ENCODE assay signal across 7 mouse cellular contexts in genomic region chr11:115172825-115173287, GRCm38 (mm10). TPM values are rescaled to one million over a fixed set of nuclear protein-coding genes. Genes with fewer than 3 reads are reported as not detected.
DNase-seq lines count a peak whose midpoint lies in the region; ATAC-seq and TF ChIP-seq lines count a peak whose summit lies in the region.

No protein-coding gene starts in this region.

- 0 out of 2 replicates have a peak, but pooled peaks cover 7% of the 10 kb centered on the region for H3K79me2 ChIP-seq in CH12.LX (replicated peaks; ENCODE audit: control insufficient read depth, extremely low read depth, insufficient read depth, poor library complexity, severe bottlenecking)

- TF ChIP-seq POLR2A in CH12.LX (IDR thresholded peaks at IDR 0.05; ENCODE audit: low read depth, low read length): no peak

- no peak for TF ChIP-seq RAD21 in CH12.LX (IDR thresholded peaks at IDR 0.05; ENCODE audit: low read depth, low read length)

- peak overlapping the region; percentile 88 for H3K4me2 ChIP-seq in CH12.LX (ENCODE audit: insufficient read depth, low read depth, poor library complexity, severe bottlenecking)
- no peak overlapping the region for H3K4me2 ChIP-seq in heart, embryonic 16.5 days (ENCODE audit: low read depth, low read length)
- no peak overlapping the region for H3K4me2 ChIP-seq in midbrain, embryonic 14.5 days (ENCODE audit: low read length)

- peak; percentile 64 for ATAC-seq in heart, embryonic 16.5 days (replicated peaks; ENCODE audit: extremely low read depth, insufficient read depth, low FRiP score)
- no peak for ATAC-seq in midbrain, embryonic 14.5 days (ENCODE audit: low FRiP score, low TSS enrichment)

- H3K9me3 ChIP-seq in CH12.LX (replicated peaks; ENCODE audit: low read length): no peaks in the 10 kb centered on the region
- H3K9me3 ChIP-seq in heart, embryonic 16.5 days (replicated peaks; ENCODE audit: control insufficient read depth, low read length): no peaks in the 10 kb centered on the region
- no peaks in the 10 kb centered on the region for H3K9me3 ChIP-seq in midbrain, embryonic 14.5 days (ENCODE audit: control insufficient read depth, low read length)

- WGBS in heart, embryonic 16.5 days: 36% methylated on average over 4 of the region's 4 CpGs
- WGBS in midbrain, embryonic 14.5 days: 27% methylated on average over 4 of the region's 4 CpGs

- H3K4me3 ChIP-seq in CH12.LX (replicated peaks in 1 of 3; ENCODE audit: low read depth in 2 of 3, low read length in 2 of 3, poor library complexity in 1 of 3): peak overlapping the region; percentile 4 to 43 (median 14)
- H3K4me3 ChIP-seq in heart, embryonic 16.5 days (ENCODE audit: low read length): no peak overlapping the region
- no peak overlapping the region for H3K4me3 ChIP-seq in midbrain, embryonic 14.5 days (replicated peaks; ENCODE audit: low read depth, low read length)

- TF ChIP-seq CTCF in CH12.LX (conservative IDR thresholded peaks at IDR 0.05 in 1 of 2, IDR thresholded peaks at IDR 0.05 in 1 of 2; ENCODE audit: low read depth in 2 of 2, low read length in 2 of 2): no peak

- H3K27me3 ChIP-seq in CH12.LX (replicated peaks): no peaks in the 10 kb centered on the region
- no peaks in the 10 kb centered on the region for H3K27me3 ChIP-seq in heart, embryonic 16.5 days (ENCODE audit: control insufficient read depth, insufficient read depth, low read length)
- no peaks in the 10 kb centered on the region for H3K27me3 ChIP-seq in midbrain, embryonic 14.5 days (ENCODE audit: control insufficient read depth, insufficient read depth, low read length)

- peaks cover 27 to 69% of the 10 kb centered on the region in 2 experiments for H3K36me3 ChIP-seq in CH12.LX (replicated peaks in 1 of 2; ENCODE audit: control insufficient read depth in 1 of 2, insufficient read depth in 1 of 2, low read length in 1 of 2)
- no peaks in the 10 kb centered on the region for H3K36me3 ChIP-seq in heart, embryonic 16.5 days (ENCODE audit: control insufficient read depth, insufficient read depth)
- no peaks in the 10 kb centered on the region for H3K36me3 ChIP-seq in midbrain, embryonic 14.5 days (ENCODE audit: control insufficient read depth, insufficient read depth, low read length)

- DNase-seq in CH12.LX (ENCODE audit: extremely low read depth): peak; percentile 75
- DNase-seq in Muller cell, postnatal 12 days (ENCODE audit: inconsistent ontology term): peak; percentile 55
- peak; percentile 82 for DNase-seq in kidney, postnatal 10 days
- DNase-seq in midbrain, embryonic 14.5 days: peak; percentile 77
- DNase-seq in thymus, postnatal 0 days (ENCODE audit: low spot score): no peak
- no peak for DNase-seq in gastrocnemius, adult 18-20 months (ENCODE audit: low spot score)

- dilution Hi-C loops in CH12.LX (cut with MboI; ENCODE audit: extremely low pct_ligation_motif_present, extremely low pct_unique_long_range_greater_than_20kb, low sequenced_read_pairs): no loop called here

- peak overlapping the region; percentile 9 for H3K9ac ChIP-seq in CH12.LX (ENCODE audit: insufficient read depth, low read depth)
- H3K9ac ChIP-seq in heart, embryonic 16.5 days (ENCODE audit: low read length): no peak overlapping the region
- no peak overlapping the region for H3K9ac ChIP-seq in midbrain, embryonic 14.5 days (replicated peaks; ENCODE audit: low read length)

- peak overlapping the region; percentile 84 for H3K27ac ChIP-seq in CH12.LX (ENCODE audit: insufficient read depth, low read depth)
- no peak overlapping the region for H3K27ac ChIP-seq in heart, embryonic 16.5 days (ENCODE audit: low read length)
- H3K27ac ChIP-seq in midbrain, embryonic 14.5 days (replicated peaks; ENCODE audit: low read depth, low read length): no peak overlapping the region

- in situ Hi-C loops in CH12.LX (cut with MboI; ENCODE audit: low pct_ligation_motif_present, low pct_unique_long_range_greater_than_20kb, low sequenced_read_pairs): no loop called here

- no peak; the same call in 1 of the 2 replicates for TF ChIP-seq EP300 in CH12.LX (IDR thresholded peaks at IDR 0.05; ENCODE audit: low read length)

- peaks cover 33 to 42% of the 10 kb centered on the region in 2 experiments for H3K4me1 ChIP-seq in CH12.LX (ENCODE audit: control insufficient read depth in 1 of 2, insufficient read depth in 2 of 2)
- H3K4me1 ChIP-seq in heart, embryonic 16.5 days (ENCODE audit: control insufficient read depth, insufficient read depth, low read length): peaks cover 23% of the 10 kb centered on the region
- peaks cover 35% of the 10 kb centered on the region for H3K4me1 ChIP-seq in midbrain, embryonic 14.5 days (ENCODE audit: control insufficient read depth, insufficient read depth, low read length)

TF ChIP-seq in CH12.LX, 34 proteins besides CTCF, POLR2A, EP300 and RAD21:
- TF ChIP-seq KAT2A (IDR thresholded peaks at IDR 0.05; ENCODE audit: insufficient replicate concordance, low read length) (0 out of 2 replicates have a peak, but pooled peaks have one; percentile 3), MAFK (IDR thresholded peaks at IDR 0.05; ENCODE audit: insufficient replicate concordance, low read length) (peak; percentile 95), JUN (IDR thresholded peaks at IDR 0.05; ENCODE audit: insufficient read depth, low read depth, low read length) (peak; percentile 48), JUND (conservative IDR thresholded peaks at IDR 0.05; ENCODE audit: low read depth, low read length) (0 out of 2 replicates have a peak, but pooled peaks have one; percentile 42), ELF1 (IDR thresholded peaks at IDR 0.05; ENCODE audit: low read depth, low read length) (no peak), ETS1 (conservative IDR thresholded peaks at IDR 0.05; ENCODE audit: low read depth, low read length) (peak; percentile 71), SIN3A (IDR thresholded peaks at IDR 0.05; ENCODE audit: low read length) (peak; percentile 31; the same call in 1 of the 2 replicates), CHD2 (IDR thresholded peaks at IDR 0.05; ENCODE audit: low read length) (peak; percentile 38), HCFC1 (IDR thresholded peaks at IDR 0.05; ENCODE audit: low read depth, low read length) (no peak), BHLHE40 (IDR thresholded peaks at IDR 0.05; ENCODE audit: low read depth, low read length) (peak; percentile 60), MAX (IDR thresholded peaks at IDR 0.05; ENCODE audit: low read length) (no peak)

RNA-seq across cellular contexts. Expression of gene Slc9a3r1, which starts 9.7 kb away (rescaled TPM):
- total RNA-seq in CH12.LX (2012; rRNA removed): 69.0 and 70.1 TPM in 2 replicates
- 43.5 and 51.9 TPM in 2 replicates for total RNA-seq in CH12.LX (2014; rRNA removed)
- polyA plus RNA-seq in CH12.LX (2012; ENCODE audit: insufficient read length, low read depth): 63.7 and 64.6 TPM in 2 replicates
- 34.2 and 51.7 TPM in 2 replicates for polyA plus RNA-seq in heart, embryonic 16.5 days (2015; fragmentation: Nextera tagmentation; extraction: Ambion mirVana)
- 44.3 and 46.6 TPM in 2 replicates for polyA plus RNA-seq in midbrain, embryonic 14.5 days (2014; fragmentation: Nextera tagmentation; extraction: Ambion mirVana)
- polyA plus RNA-seq in thymus, postnatal 0 days (2015; fragmentation: Nextera tagmentation; extraction: Ambion mirVana): 255 and 279 TPM in 2 replicates
- 1 to 10 TPM; 1.6 to 1.9 TPM for total RNA-seq in gastrocnemius, adult 18-20 months (2021)

RNA-seq across cellular contexts. Expression of gene Tmem104, which starts 14.4 kb away (rescaled TPM):
- 15.7 and 16.1 TPM in 2 replicates for total RNA-seq in CH12.LX (2012; rRNA removed)
- total RNA-seq in CH12.LX (2014; rRNA removed): 1.6 and 3.5 TPM in 2 replicates
- 10.3 and 10.8 TPM in 2 replicates for polyA plus RNA-seq in CH12.LX (2012; ENCODE audit: insufficient read length, low read depth)
- 6.6 and 7.1 TPM in 2 replicates for polyA plus RNA-seq in heart, embryonic 16.5 days (2015; fragmentation: Nextera tagmentation; extraction: Ambion mirVana)
- 10.9 and 14.9 TPM in 2 replicates for polyA plus RNA-seq in midbrain, embryonic 14.5 days (2014; fragmentation: Nextera tagmentation; extraction: Ambion mirVana)
- 8.6 and 10.8 TPM in 2 replicates for polyA plus RNA-seq in thymus, postnatal 0 days (2015; fragmentation: Nextera tagmentation; extraction: Ambion mirVana)
- 1 to 10 TPM; 7.5 to 7.9 TPM for total RNA-seq in gastrocnemius, adult 18-20 months (2021)

RNA-seq across cellular contexts. Expression of gene Nat9, which starts 14.8 kb away (rescaled TPM):
- total RNA-seq in CH12.LX (2012; rRNA removed) (51.7 and 74.0 TPM in 2 replicates), CH12.LX (2014; rRNA removed) (20.7 and 30.6 TPM in 2 replicates)
- polyA plus RNA-seq in CH12.LX (2012; ENCODE audit: insufficient read length, low read depth): 24.1 and 34.0 TPM in 2 replicates
- polyA plus RNA-seq in heart, embryonic 16.5 days (2015; fragmentation: Nextera tagmentation; extraction: Ambion mirVana): 18.6 and 20.8 TPM in 2 replicates
- polyA plus RNA-seq in midbrain, embryonic 14.5 days (2014; fragmentation: Nextera tagmentation; extraction: Ambion mirVana): 17.4 and 21.2 TPM in 2 replicates
- 19.3 and 20.1 TPM in 2 replicates for polyA plus RNA-seq in thymus, postnatal 0 days (2015; fragmentation: Nextera tagmentation; extraction: Ambion mirVana)
- 10 to 100 TPM; 12.6 to 20.2 TPM for total RNA-seq in gastrocnemius, adult 18-20 months (2021)

RNA-seq across cellular contexts. Expression of gene Cd300lf, which starts 39.1 kb away (rescaled TPM):
- 35.3 and 36.1 TPM in 2 replicates for total RNA-seq in CH12.LX (2012; rRNA removed)
- total RNA-seq in CH12.LX (2014; rRNA removed): 13.5 and 15.5 TPM in 2 replicates
- polyA plus RNA-seq in CH12.LX (2012; ENCODE audit: insufficient read length, low read depth): 36.9 and 38.9 TPM in 2 replicates
- 0.72 and 0.87 TPM in 2 replicates for polyA plus RNA-seq in heart, embryonic 16.5 days (2015; fragmentation: Nextera tagmentation; extraction: Ambion mirVana)
- not detected in 2 replicates for polyA plus RNA-seq in midbrain, embryonic 14.5 days (2014; fragmentation: Nextera tagmentation; extraction: Ambion mirVana)
- polyA plus RNA-seq in thymus, postnatal 0 days (2015; fragmentation: Nextera tagmentation; extraction: Ambion mirVana): 0.76 and 2.0 TPM in 2 replicates
- not detected for total RNA-seq in gastrocnemius, adult 18-20 months (2021)

Comparison
In these comparisons a context has a peak if more than half of its experiments do, and no peak if none do; other contexts are left out.
1. DNase-seq: peak in CH12.LX (single experiment), Muller cell, postnatal 12 days (single experiment), kidney, postnatal 10 days (single experiment) and midbrain, embryonic 14.5 days (single experiment); none in thymus, postnatal 0 days (single experiment) and gastrocnemius, adult 18-20 months (single experiment).
2. H3K4me3 ChIP-seq: peak in CH12.LX (3 of 3); none in heart, embryonic 16.5 days (single experiment) and midbrain, embryonic 14.5 days (single experiment).